Mouse (Mus musculus) right cerebral cortex, postnatal 4 days (tissue): ENCODE data around the gene Arid5b.
"Not testable (repeated sequence)": the region's sequence is repeated elsewhere in the genome, so short reads cannot be mapped to it uniquely, and the experiment has no call there.

Experiments
- DNase-seq: peaks from one replicate; pipeline ENCODE4 v3.0.0-alpha.2; 2022

Arid5b gene

GRCm38 (mm10) chr10:68104881-68105781 lies 173.4 kb downstream of the Arid5b start:
- no peak for DNase-seq

DNA sequence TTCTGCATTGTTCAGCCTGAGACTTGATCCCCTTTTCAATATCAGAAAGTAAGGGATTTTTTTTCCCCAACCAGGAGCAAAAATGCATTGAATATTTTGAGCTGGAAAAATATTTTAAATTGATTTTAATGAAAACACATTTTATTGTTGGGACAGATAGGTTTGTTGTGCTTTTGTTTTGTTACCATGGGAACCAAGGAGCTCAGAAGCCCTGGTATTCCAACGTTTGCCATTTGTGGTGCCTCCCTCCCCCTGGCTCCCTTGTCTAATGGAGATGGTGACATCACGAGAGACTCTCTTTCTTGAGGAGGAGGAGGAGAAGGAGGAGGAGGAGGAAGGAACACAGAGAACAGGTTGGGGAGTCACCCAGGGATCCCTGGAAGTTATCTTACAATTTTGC lies 174.1 kb downstream of the Arid5b start:
- no peak for DNase-seq

DNA sequence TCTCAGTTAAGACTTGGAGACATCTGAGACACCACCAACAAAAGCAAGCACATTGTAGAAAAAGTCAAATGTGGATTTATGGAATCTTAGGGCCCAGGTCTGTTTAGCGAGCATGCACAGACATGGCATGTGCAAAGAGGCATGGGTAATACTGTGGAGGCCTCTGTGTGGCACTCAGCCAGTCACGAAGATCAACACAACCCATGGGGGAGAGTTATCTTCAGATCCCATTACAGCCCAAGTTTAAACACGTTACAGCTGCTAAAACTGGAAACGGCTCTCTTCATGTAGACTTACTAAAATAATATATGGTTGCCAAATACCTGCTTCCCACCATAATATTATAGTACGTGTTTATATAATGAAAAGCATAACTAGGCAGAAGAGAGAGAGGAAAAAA lies 174.6 kb downstream of the Arid5b start:
- DNase-seq: no peak

DNA sequence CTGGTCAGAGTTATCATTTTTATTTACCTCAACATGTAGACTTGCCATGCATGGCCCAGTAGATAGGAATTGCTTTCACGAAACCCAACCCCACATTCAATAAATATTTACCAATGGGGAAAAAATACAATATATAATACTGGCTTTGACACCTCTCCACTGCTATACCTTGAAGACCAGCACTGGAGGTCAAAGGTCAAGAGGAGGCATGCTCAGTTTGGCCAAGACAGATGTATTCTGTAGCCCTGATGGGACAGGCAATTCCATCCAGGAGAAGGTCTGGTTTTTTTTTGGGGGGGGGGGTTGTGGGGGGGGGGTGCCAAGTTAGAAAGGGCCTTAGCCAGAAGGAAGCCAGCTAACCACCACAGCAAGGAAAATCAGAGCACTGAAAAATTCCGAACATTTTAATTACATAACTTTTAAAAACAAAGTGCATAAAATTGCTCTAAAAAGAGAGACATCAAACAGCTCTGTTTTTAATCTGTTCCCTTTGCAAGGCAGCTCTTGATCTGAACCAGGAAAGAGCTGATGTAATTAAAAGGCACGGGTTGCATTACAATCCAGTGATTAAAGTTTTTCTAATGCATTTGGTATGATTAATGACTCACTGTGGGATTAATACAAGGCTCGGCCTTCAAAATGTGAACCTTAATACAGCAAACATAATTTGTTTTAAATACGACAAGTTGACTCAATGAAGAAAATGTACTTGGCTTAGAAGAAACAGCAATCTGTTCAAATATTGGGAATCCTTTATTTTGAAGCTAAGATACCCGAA lies 175.3 kb downstream of the Arid5b start:
- no peak for DNase-seq

GRCm38 (mm10) chr10:68102566-68102965 lies 176.0 kb downstream of the Arid5b start:
- no peak for DNase-seq

DNA sequence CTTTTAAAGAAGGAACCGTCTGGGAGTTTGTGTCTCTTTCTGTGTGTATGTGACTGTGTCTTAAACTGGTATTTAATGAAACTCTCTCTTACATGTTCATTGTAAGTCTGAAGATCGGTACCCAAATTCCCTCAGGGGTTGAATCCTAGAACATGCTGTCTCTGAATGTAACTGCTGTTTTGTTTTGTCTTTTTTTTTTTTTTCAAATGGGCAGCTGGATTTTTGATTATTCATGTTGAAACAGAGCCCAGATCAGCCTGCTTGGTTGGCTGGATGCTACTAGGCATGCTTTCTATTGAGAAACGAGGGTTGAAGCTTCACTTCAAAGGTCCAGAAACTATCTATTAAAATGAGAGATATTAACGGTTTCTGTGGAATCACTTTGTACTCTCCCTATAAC lies 177.3 kb downstream of the Arid5b start:
- DNase-seq: no peak

- no peak for DNase-seq
Measured at GRCm38 (mm10) chr10:68100506-68100905, 178.0 kb downstream of the Arid5b start.

DNA sequence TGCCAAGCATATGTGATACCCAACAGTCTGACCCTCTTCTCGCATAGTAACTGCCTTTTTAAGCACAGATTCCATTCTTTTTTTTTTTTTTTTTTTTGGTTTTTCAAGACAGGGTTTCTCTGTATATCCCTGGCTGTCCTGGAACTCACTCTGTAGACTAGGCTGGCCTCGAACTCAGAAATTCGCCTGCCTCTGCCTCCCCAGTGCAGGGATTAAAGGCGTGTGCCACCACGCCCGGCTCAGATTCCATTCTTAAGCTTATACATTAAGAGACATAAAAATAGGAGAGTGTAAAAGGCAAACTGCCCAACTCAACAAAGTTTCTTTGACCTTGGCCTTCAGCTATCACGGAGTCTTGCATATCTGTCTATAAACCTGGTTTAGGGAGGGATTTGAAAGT lies 178.7 kb downstream of the Arid5b start:
- DNase-seq: not testable (repeated sequence)

DNA sequence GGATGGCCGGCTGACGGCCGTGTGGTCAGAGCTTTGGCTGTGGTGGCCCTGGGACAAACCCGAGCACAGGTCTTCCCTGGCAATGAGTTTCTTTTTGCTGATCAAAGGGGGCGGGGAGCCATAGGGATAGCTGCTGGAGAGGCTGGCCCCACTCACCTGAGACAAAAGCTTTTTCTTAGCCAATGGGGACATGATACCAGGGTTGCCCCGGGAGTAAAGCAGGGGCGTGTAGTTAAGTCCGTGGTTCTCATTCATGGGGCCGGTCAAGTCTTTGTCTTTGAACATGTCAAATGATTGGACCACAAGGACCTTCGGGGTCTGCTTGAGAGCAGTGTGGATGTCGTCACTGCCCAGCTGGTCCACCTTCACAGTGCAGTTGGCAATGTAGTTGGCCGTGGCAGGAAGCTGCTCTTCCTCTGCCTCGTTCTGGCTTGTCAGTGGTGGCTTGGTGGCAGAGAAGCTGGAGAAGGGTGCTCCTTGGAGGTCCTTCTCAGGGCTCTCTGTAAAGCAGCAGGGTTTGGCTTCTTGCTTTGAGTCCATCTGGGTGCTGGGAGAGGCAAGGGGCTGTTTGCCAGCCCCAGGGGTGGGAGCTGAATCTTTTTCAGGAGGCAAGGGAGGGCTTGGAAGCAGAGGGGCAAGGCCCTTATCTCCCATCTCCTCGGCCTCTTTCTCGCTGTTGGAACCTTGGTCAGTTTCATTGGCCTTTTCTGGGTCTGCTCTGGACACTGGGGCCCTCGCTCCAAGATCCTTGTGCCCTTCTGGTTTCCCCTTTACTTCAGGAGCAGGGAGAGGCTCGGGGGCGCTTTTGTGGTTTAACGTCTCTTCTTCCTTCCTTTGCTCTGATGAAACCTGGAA lies 180.5 kb downstream of the Arid5b start:
- no peak for DNase-seq

GRCm38 (mm10) chr10:68096395-68096794 lies 182.1 kb downstream of the Arid5b start:
- DNase-seq: no peak

DNA sequence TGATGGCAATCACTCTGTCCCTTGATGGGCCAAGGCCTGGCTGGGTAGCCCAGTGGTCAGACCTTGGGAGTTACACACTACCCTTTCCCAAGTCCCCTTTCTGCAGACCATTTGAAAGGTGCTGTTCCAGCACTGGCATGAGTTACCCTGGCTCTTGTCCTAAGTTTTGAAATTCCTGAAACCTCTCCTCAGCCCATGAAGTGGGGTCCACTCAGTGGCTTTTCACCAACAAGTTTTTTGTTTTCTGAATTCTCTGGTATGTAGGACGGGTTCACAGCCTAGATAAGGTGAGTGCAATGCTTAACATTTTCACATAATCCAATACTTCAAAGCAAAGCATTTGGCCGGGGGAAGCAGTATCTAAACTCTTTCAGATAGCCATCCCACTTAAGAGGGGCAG lies 183.4 kb downstream of the Arid5b start:
- no peak for DNase-seq

- no peak for DNase-seq
Measured at GRCm38 (mm10) chr10:68093496-68093895, 185.0 kb downstream of the Arid5b start.

- no peak for DNase-seq
Measured at GRCm38 (mm10) chr10:68091840-68092239, 186.7 kb downstream of the Arid5b start.

GRCm38 (mm10) chr10:68091011-68091410 lies 187.5 kb downstream of the Arid5b start:
- DNase-seq: no peak

- no peak for DNase-seq
Measured at GRCm38 (mm10) chr10:68090544-68090943, 188.0 kb downstream of the Arid5b start.

DNA sequence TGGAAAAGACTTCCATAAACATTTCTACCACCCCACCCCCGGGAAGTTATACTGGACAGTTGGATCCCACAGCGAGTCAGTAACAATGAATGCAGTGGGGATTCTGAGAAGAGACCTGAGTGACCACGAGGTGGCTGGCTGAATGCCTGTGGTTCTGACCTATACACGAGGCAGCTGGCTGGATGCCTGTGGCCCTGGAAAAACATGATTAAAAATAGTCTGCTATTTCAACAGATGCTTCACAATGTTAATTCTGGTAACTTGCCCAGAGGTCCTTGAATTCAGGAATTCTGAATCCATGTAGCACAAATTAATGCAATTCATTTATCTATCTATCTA lies 188.4 kb downstream of the Arid5b start:
- peak; percentile 19 for DNase-seq

DNA sequence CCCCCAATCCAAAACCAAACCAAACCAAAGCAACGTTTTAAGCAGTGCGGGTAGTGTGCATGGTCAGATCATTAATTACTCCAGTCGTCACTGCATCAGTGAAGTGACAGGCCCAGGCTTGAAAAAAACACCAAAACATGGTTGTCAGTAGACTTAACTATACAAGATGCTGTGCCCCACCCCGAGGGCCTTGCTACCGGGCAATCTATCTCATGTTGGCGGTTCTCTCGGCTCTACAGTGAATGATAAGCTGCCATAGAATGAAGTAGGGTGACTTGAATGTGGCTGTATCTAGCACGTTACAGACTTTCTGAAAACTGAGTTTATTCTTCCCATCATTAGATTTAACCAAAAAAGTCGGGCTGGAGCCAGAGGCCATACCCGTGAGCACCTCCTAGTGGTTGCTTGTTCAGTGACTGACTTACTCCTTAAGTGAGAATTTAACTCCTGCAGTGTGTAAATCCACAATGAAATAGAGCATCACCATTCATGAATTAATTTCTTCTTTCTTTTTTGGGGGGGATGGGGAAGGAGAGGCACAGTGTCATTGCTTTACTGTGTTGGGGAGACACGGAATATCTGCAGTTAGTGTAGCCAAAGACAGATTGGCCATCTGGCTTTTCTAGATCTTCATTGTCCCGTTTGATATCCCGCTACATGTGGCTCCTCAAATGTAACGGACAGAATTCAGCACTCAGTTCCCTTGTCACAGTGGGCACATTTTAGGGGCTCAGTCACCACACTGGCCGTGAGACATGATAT lies 188.9 kb downstream of the Arid5b start:
- DNase-seq: no peak

DNA sequence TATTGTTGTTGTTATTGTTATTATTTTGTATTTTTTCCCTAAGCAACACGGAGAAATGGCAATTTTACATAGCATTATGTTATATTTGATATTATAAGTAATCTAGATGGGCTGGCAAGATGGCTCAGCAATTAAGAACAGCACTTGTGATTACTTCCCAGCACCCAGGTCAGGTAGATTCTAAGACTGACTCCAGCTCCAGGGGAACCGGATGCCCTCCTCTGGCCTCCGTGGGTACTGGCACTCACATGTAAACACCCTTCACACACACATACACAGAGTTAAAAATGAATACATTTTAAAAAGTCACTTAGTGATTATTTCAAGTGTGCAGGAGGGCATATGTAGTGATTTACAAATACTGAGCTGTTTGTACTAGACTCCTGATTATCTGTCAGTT lies 190.8 kb downstream of the Arid5b start:
- no peak for DNase-seq

DNA sequence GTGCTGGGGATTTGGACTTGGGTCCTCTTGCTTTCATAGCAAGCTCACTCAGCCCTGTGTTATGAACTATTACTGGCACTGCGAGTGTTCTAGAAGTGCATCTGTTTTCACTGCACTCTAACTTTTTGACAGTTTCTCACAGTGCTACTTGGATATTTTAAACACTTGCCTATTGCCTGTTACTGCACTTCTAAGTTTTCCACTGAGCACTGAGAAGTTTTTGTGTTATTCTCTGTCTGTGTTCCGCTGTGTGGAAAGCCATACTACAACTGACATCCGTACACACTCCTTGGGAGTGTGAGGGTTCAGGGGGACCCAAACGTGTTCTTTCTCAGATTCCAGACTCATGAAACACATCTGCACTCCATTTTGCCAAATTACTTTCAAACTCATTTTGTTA lies 191.6 kb downstream of the Arid5b start:
- DNase-seq: no peak

- no peak for DNase-seq
Measured at GRCm38 (mm10) chr10:68085574-68085973, 193.0 kb downstream of the Arid5b start.

GRCm38 (mm10) chr10:68081712-68082111 lies 196.8 kb downstream of the Arid5b start:
- DNase-seq: no peak

GRCm38 (mm10) chr10:68079910-68080670 lies 198.4 kb downstream of the Arid5b start:
- no peak for DNase-seq
